Mouse (Mus musculus) C2C12 (cell line): Measurements from ENCODE around the gene Celf2. TPM values are rescaled to one million over a fixed set of nuclear protein-coding genes. Genes with fewer than 3 reads are reported as not detected.

Experiments
- H3K27me3 ChIP-seq: one replicate; pipeline ENCODE4 v1.6.1; 2011; ENCODE audit not compliant: control insufficient read depth, insufficient read depth, insufficient read length
- H3K36me3 ChIP-seq: one replicate; pipeline ENCODE4 v1.6.1; 2011; ENCODE audit not compliant: control insufficient read depth, insufficient read depth
- H3K4me3 ChIP-seq: one replicate; pipeline ENCODE4 v1.5.1; 2011; ENCODE audit warnings: mild to moderate bottlenecking, control low read depth; ENCODE audit not compliant: poor library complexity, insufficient read depth, severe bottlenecking
- H3K79me2 ChIP-seq: one replicate; pipeline ENCODE4 v1.6.1; 2011; ENCODE audit not compliant: control insufficient read depth, insufficient read depth
- H3K79me3 ChIP-seq: one replicate; pipeline ENCODE4 v1.6.1; 2011; ENCODE audit warnings: low read depth, control low read depth
- H3ac ChIP-seq: one replicate; pipeline ENCODE3; 2011; ENCODE audit warnings: low read depth; ENCODE audit not compliant: control insufficient read depth, insufficient read length
- CEBPB ChIP-seq: IDR thresholded peaks from one replicate; pipeline ENCODE4 v1.6.1; 2011; ENCODE audit warnings: low read depth, mild to moderate bottlenecking, control low read depth, moderate library complexity
- CTCF ChIP-seq: IDR thresholded peaks from one replicate; pipeline ENCODE4 v1.5.1; 2011; ENCODE audit not compliant: control insufficient read depth, insufficient read depth, insufficient read length
- FOSL1 ChIP-seq: IDR thresholded peaks from one replicate; pipeline ENCODE4 v1.8.0; 2011; ENCODE audit warnings: mild to moderate bottlenecking, low read length; ENCODE audit not compliant: poor library complexity, insufficient read depth, severe bottlenecking
- MAX ChIP-seq: IDR thresholded peaks from one replicate; pipeline ENCODE4 v1.6.1; 2011; ENCODE audit warnings: mild to moderate bottlenecking, control low read depth
- MYOD1 ChIP-seq: IDR thresholded peaks from one replicate; pipeline ENCODE4 v1.6.1; 2011; ENCODE audit warnings: low read depth; ENCODE audit not compliant: control insufficient read depth, insufficient read length
- MYOG ChIP-seq: IDR thresholded peaks from one replicate; pipeline ENCODE4 v1.6.1; 2011; ENCODE audit not compliant: control insufficient read depth, insufficient read length; ENCODE audit errors: extremely low read depth
- USF1 ChIP-seq: IDR thresholded peaks from one replicate; pipeline ENCODE4 v1.6.1; 2011; ENCODE audit warnings: low read depth, mild to moderate bottlenecking, control low read depth, moderate library complexity
- polyA plus RNA-seq: library from polyadenylated mRNA; unstranded; fragments of >200 nt; fragmentation: generic; extraction: Trizol; gene quantifications from one replicate; pipeline ENCODE4 v1.2.1, GENCODE M21; 2012; ENCODE audit warnings: missing spikeins

Gene Celf2
- polyA plus RNA-seq, 1 experiment: 14.3 TPM

- Histone ChIP-seq H3K79me2 (peaks cover 11% of the 10 kb centered on the region), H3ac (no peak overlapping the region), H3K79me3 (peaks cover 3% of the 10 kb centered on the region), H3K36me3 (no peaks in the 10 kb centered on the region), H3K4me3 (no peak overlapping the region), H3K27me3 (no peaks in the 10 kb centered on the region)
- no peak for TF ChIP-seq CTCF
- TF ChIP-seq FOSL1: no peak
- no peak for TF ChIP-seq MAX
- no peak for TF ChIP-seq CEBPB
- TF ChIP-seq MYOD1: no peak
- no peak for TF ChIP-seq MYOG
- TF ChIP-seq USF1: no peak
Measured at GRCm38 (mm10) chr2:7073730-7074129, 435.6 kb downstream of the Celf2 start.

DNA sequence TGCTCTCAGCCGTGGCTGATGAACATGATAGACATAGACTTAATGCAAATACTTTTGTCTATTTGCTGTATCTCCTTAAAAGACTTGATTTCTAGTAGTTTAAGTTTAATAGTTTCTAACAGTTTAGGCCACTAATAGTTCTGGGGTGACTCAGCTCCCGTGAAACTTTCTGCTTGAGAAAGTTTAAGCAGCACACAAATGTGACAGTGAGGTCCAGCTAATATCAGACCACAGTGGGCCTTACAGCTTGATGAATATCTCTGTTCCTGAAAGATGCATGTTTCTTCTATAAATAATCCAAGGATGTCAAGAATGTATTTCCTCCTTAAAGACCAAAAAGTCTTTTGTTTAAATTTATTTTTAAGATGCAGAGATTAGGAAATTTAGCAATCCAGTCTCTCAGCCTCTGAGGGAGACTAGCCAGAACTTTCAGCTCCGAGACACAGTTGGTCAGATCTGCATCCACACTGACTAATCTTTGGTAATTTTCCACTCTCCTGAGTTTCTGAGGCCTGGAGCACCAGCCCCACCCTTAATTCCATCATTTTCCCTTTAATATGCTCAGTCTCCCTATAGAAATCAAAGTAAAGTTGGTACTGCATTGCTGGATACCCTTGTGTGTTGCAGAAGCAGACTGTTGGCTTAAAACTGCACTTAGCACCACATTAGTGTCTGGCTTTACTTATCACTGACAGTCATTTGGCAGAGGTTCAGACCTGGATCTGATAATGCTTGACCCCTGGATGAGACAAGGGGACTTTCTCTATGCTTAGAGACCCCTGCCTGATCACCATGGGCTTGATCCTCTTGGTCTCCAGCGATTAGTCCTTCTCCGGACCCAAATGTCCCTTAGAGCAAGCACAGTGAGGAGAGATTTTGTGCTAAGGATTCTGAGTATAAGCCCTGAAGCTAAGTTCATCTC is 436.8 kb downstream of the Celf2 start:
- H3K36me3 ChIP-seq: no peaks in the 10 kb centered on the region
- no peak for TF ChIP-seq CTCF
- no peak for TF ChIP-seq USF1
- TF ChIP-seq MAX: no peak
- no peak for TF ChIP-seq MYOD1
- TF ChIP-seq FOSL1: no peak
- no peak for TF ChIP-seq MYOG
- TF ChIP-seq CEBPB: no peak

GRCm38 (mm10) chr2:7069458-7069857 is 439.9 kb downstream of the Celf2 start:
- Histone ChIP-seq H3ac (no peak overlapping the region), H3K79me3 (no peaks in the 10 kb centered on the region), H3K27me3 (no peaks in the 10 kb centered on the region), H3K79me2 (no peaks in the 10 kb centered on the region), H3K4me3 (no peak overlapping the region), H3K36me3 (no peaks in the 10 kb centered on the region)
- no peak for TF ChIP-seq CEBPB
- no peak for TF ChIP-seq MAX
- TF ChIP-seq FOSL1: no peak
- TF ChIP-seq MYOG: no peak
- no peak for TF ChIP-seq MYOD1
- no peak for TF ChIP-seq CTCF
- no peak for TF ChIP-seq USF1

More for the DNA sequence above, 436.8 kb downstream of the Celf2 start:
- peaks cover 3% of the 10 kb centered on the region for H3K79me3 ChIP-seq
- H3K79me2 ChIP-seq: no peaks in the 10 kb centered on the region
- no peaks in the 10 kb centered on the region for H3K27me3 ChIP-seq
- H3ac ChIP-seq: no peak overlapping the region
- no peak overlapping the region for H3K4me3 ChIP-seq

DNA sequence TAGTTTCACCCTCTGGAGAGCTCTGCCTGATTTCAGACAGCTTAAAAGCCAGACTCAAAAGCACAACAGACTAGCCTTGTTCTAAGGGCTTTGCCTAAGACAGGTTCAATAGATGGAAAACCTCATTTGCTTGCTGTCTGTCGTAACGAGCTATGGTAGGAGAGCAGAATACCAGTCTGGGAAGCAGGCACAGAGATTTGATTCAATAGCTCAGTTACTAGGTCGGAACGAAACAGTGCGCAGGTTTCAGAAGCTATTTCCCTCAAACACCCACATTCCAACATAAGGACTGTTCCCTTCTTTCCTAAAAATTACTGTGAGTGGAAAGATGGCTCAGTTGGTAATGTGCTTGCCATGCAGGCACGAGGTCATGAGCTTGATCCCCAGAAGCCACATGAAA is 441.1 kb downstream of the Celf2 start:
- no peak overlapping the region for H3ac ChIP-seq
- no peaks in the 10 kb centered on the region for H3K79me3 ChIP-seq
- no peaks in the 10 kb centered on the region for H3K79me2 ChIP-seq
- H3K4me3 ChIP-seq: no peak overlapping the region
- no peak for TF ChIP-seq MAX
- TF ChIP-seq USF1: no peak
- TF ChIP-seq MYOG: no peak
- no peak for TF ChIP-seq MYOD1
- no peak for TF ChIP-seq CEBPB
- no peak for TF ChIP-seq CTCF
- TF ChIP-seq FOSL1: no peak
- H3K27me3 ChIP-seq: no peaks in the 10 kb centered on the region
- no peaks in the 10 kb centered on the region for H3K36me3 ChIP-seq

- Histone ChIP-seq H3K79me2 (no peaks in the 10 kb centered on the region), H3K27me3 (no peaks in the 10 kb centered on the region), H3K4me3 (no peak overlapping the region), H3K36me3 (no peaks in the 10 kb centered on the region), H3K79me3 (no peaks in the 10 kb centered on the region), H3ac (no peak overlapping the region)
- TF ChIP-seq CTCF (no peak), CEBPB (no peak)
Measured at GRCm38 (mm10) chr2:7063574-7064192, 445.7 kb downstream of the Celf2 start.
